Mouse (Mus musculus) brain, embryonic 14.5 days (tissue): ENCODE measurements around the gene Bcas2. TPM values are rescaled to one million over a fixed set of nuclear protein-coding genes. Genes with fewer than 3 reads are reported as not detected.
"Not testable (repeated sequence)": the region's sequence is repeated elsewhere in the genome, so short reads cannot be mapped to it uniquely, and the experiment has no call there.

ENCODE experiments used
- DNase-seq: peaks from one replicate; pipeline ENCODE4 v3.0.0-alpha.2; 2011; ENCODE audit warnings: low read depth
- CTCF ChIP-seq: fragments of 200-500 bp; IDR thresholded peaks from 2 replicates; pipeline ENCODE4 v1.5.1; 2012; ENCODE audit warnings: inconsistent platforms, mild to moderate bottlenecking, moderate library complexity, borderline replicate concordance; ENCODE audit not compliant: insufficient read depth, insufficient read length; ENCODE audit errors: extremely low read depth
- POLR2A ChIP-seq: fragments of 200-500 bp; IDR thresholded peaks from 2 replicates; pipeline ENCODE4 v1.6.1; 2012; ENCODE audit warnings: mild to moderate bottlenecking, inconsistent platforms, borderline replicate concordance; ENCODE audit not compliant: poor library complexity, insufficient read depth, insufficient read length, severe bottlenecking; ENCODE audit errors: extremely low read depth
- polyA plus RNA-seq: library from polyadenylated mRNA; depleted of rRNA; stranded (reverse); fragments of >200 nt; gene quantifications from 2 replicates; pipeline ENCODE4 v1.2.3, GENCODE M21; 2012; rRNA removed

The Bcas2 gene
- polyA plus RNA-seq: 161 and 168 TPM in 2 replicates

GRCm38 (mm10) chr3:103171505-103172267 lies at the start of gene Bcas2:
TSS of gene Bcas2 (plus strand) at chr3:103171655.
- peak; percentile 99 for DNase-seq
- peak; percentile 75; the same call in 1 of the 2 replicates for TF ChIP-seq POLR2A
- no peak for TF ChIP-seq CTCF

GRCm38 (mm10) chr3:103123636-103124035 lies 47.8 kb upstream of the Bcas2 start:
- no peak for TF ChIP-seq POLR2A
- DNase-seq: no peak

GRCm38 (mm10) chr3:103126138-103126537 lies 45.3 kb upstream of the Bcas2 start:
- no peak for DNase-seq
- no peak for TF ChIP-seq CTCF
- no peak for TF ChIP-seq POLR2A

- DNase-seq: peak; percentile 29
- TF ChIP-seq CTCF (no peak), POLR2A (no peak)
Observed at GRCm38 (mm10) chr3:103127177-103127576, 44.3 kb upstream of the Bcas2 start.

- DNase-seq: no peak
Observed at GRCm38 (mm10) chr3:103127721-103128120, 43.7 kb upstream of the Bcas2 start.

GRCm38 (mm10) chr3:103128251-103128650 lies 43.2 kb upstream of the Bcas2 start:
- TF ChIP-seq CTCF (no peak), POLR2A (no peak)

More at GRCm38 (mm10) chr3:103127721-103128120, 43.7 kb upstream of the Bcas2 start:
- TF ChIP-seq POLR2A: no peak
- TF ChIP-seq CTCF: no peak

GRCm38 (mm10) chr3:103129367-103130159 lies 41.9 kb upstream of the Bcas2 start:
- no peak for DNase-seq
- no peak for TF ChIP-seq POLR2A
- no peak for TF ChIP-seq CTCF

More at GRCm38 (mm10) chr3:103128251-103128650, 43.2 kb upstream of the Bcas2 start:
- DNase-seq: no peak

GRCm38 (mm10) chr3:103130236-103130751 lies 41.2 kb upstream of the Bcas2 start:
- DNase-seq: peak; percentile 44
- TF ChIP-seq POLR2A (no peak), CTCF (no peak)

GRCm38 (mm10) chr3:103133098-103133497 lies 38.4 kb upstream of the Bcas2 start:
- DNase-seq: no peak
- TF ChIP-seq CTCF (no peak), POLR2A (no peak)

GRCm38 (mm10) chr3:103136414-103137077 lies 34.9 kb upstream of the Bcas2 start:
- no peak for TF ChIP-seq CTCF
- no peak for TF ChIP-seq POLR2A
- no peak for DNase-seq

GRCm38 (mm10) chr3:103139047-103139446 lies 32.4 kb upstream of the Bcas2 start:
- peak; percentile 6 for DNase-seq
- TF ChIP-seq POLR2A (no peak), CTCF (no peak)

- DNase-seq: not testable (repeated sequence)
Observed at GRCm38 (mm10) chr3:103140095-103140838, 31.2 kb upstream of the Bcas2 start.

GRCm38 (mm10) chr3:103141287-103141686 lies 30.2 kb upstream of the Bcas2 start:
- TF ChIP-seq POLR2A (no peak), CTCF (no peak)
- peak; percentile 27 for DNase-seq

- no peak for DNase-seq
- no peak for TF ChIP-seq CTCF
- TF ChIP-seq POLR2A: no peak
Observed at GRCm38 (mm10) chr3:103142366-103142765, 29.1 kb upstream of the Bcas2 start.
